Mouse (Mus musculus) intestine, postnatal 0 days (tissue): ENCODE data around the gene Enkd1. TPM values are rescaled to one million over a fixed set of nuclear protein-coding genes. Genes with fewer than 3 reads are reported as not detected.

Source experiments
- ATAC-seq: fragments of 200-750 bp; cut with Nextera tagmentation; 2 replicates; pipeline ENCODE4 v1.8.0; 2017; ENCODE audit warnings: mild to moderate bottlenecking, moderate TSS enrichment, moderate library complexity
- H3K27ac ChIP-seq: fragments of 300-500 bp; sonication (generic); 2 replicates; pipeline ENCODE4 v1.5.1; 2014; ENCODE audit warnings: mild to moderate bottlenecking, low read depth, low read length, moderate library complexity
- H3K27me3 ChIP-seq: fragments of 300-500 bp; sonication (generic); replicated peaks from 2 replicates; pipeline ENCODE4 v1.6.1; 2014; ENCODE audit warnings: low read length, mixed read lengths; ENCODE audit not compliant: control insufficient read depth, insufficient read depth
- H3K36me3 ChIP-seq: fragments of 300-500 bp; sonication (generic); 2 replicates; pipeline ENCODE4 v1.6.1; 2014; ENCODE audit warnings: mild to moderate bottlenecking, moderate library complexity; ENCODE audit not compliant: control insufficient read depth, insufficient read depth
- H3K4me1 ChIP-seq: fragments of 300-500 bp; sonication (generic); replicated peaks from 2 replicates; pipeline ENCODE4 v1.6.1; 2014; ENCODE audit warnings: antibody characterized with exemption, low read length, mixed read lengths; ENCODE audit not compliant: control insufficient read depth, insufficient read depth
- H3K4me2 ChIP-seq: fragments of 300-500 bp; sonication (generic); replicated peaks from 2 replicates; pipeline ENCODE4 v1.6.1; 2014; ENCODE audit warnings: low read depth, mild to moderate bottlenecking, moderate library complexity
- H3K4me3 ChIP-seq: fragments of 300-500 bp; sonication (generic); 2 replicates; pipeline ENCODE4 v1.5.1; 2014; ENCODE audit warnings: low read depth, low read length
- H3K9ac ChIP-seq: fragments of 300-500 bp; sonication (generic); 2 replicates; pipeline ENCODE4 v1.6.1; 2014; ENCODE audit warnings: mild to moderate bottlenecking, low read depth, low read length
- H3K9me3 ChIP-seq: fragments of 300-500 bp; sonication (generic); 2 replicates; pipeline ENCODE4 v1.6.1; 2016; ENCODE audit warnings: mixed run types; ENCODE audit not compliant: control insufficient read depth
- CTCF ChIP-seq: sonication (generic); IDR thresholded peaks from 2 replicates; pipeline ENCODE4 v1.5.1; 2016; ENCODE audit warnings: low read depth, mild to moderate bottlenecking, control low read depth, antibody characterized with exemption, moderate library complexity
- WGBS: fragments of 180-500 bp; shearing (Covaris S2); extraction: QIAGEN DNeasy Blood & Tissue Kit; methylation state at CpG from one replicate; pipeline ENCODE4 v1.1.7; 2014; 5-methylcytosine and 5-hydroxymethylcytosine counted together
- polyA plus RNA-seq: library from polyadenylated mRNA; unstranded; fragments of >200 nt; fragmentation: Nextera tagmentation; extraction: Ambion mirVana; gene quantifications from 2 replicates; pipeline ENCODE4 v1.2.1, GENCODE M21; 2015

The Enkd1 gene
- polyA plus RNA-seq, 1 experiment from 2014 or later, result 3.8 TPM

GRCm38 (mm10) chr8:105699488-105700215, 8.4 kb downstream of the Enkd1 start:
- H3K36me3 ChIP-seq, result peaks cover 25% of the 10 kb centered on the region; the same call in 1 of the 2 replicates
- no peaks in the 10 kb centered on the region for H3K9me3 ChIP-seq
- no peaks in the 10 kb centered on the region for H3K27me3 ChIP-seq
- ATAC-seq, result no peak
- no peak for TF ChIP-seq CTCF
- H3K4me3 ChIP-seq, result peak overlapping the region; percentile 69
- H3K4me2 ChIP-seq, result peak overlapping the region; percentile 87
- H3K4me1 ChIP-seq, result no peaks in the 10 kb centered on the region; the same call in 1 of the 2 replicates
- H3K9ac ChIP-seq, result peak overlapping the region; percentile 47; the same call in 1 of the 2 replicates
- WGBS, result 91% methylated on average over 11 of the region's 11 CpGs
- H3K27ac ChIP-seq, result no peak overlapping the region

GRCm38 (mm10) chr8:105698734-105699133, 9.3 kb downstream of the Enkd1 start:
- H3K4me1 ChIP-seq, result peaks cover 4% of the 10 kb centered on the region; the same call in 1 of the 2 replicates
- ATAC-seq, result no peak
- H3K4me3 ChIP-seq, result no peak overlapping the region
- TF ChIP-seq CTCF, result no peak
- no peak overlapping the region for H3K4me2 ChIP-seq
- 96% methylated on average over 5 of the region's 5 CpGs for WGBS
- peaks cover 3% of the 10 kb centered on the region; the same call in 1 of the 2 replicates for H3K27me3 ChIP-seq
- H3K27ac ChIP-seq, result no peak overlapping the region
- H3K9ac ChIP-seq, result no peak overlapping the region
- peaks cover 25% of the 10 kb centered on the region; the same call in 1 of the 2 replicates for H3K36me3 ChIP-seq
- H3K9me3 ChIP-seq, result no peaks in the 10 kb centered on the region

- H3K9me3 ChIP-seq, result no peaks in the 10 kb centered on the region
- peaks cover 25% of the 10 kb centered on the region; the same call in 1 of the 2 replicates for H3K36me3 ChIP-seq
- no peak overlapping the region for H3K4me2 ChIP-seq
- H3K9ac ChIP-seq, result no peak overlapping the region
- H3K27me3 ChIP-seq, result peaks cover 3% of the 10 kb centered on the region; the same call in 1 of the 2 replicates
- H3K4me3 ChIP-seq, result no peak overlapping the region
- no peak for ATAC-seq
- WGBS, result 90% methylated on average over 17 of the region's 17 CpGs
- H3K27ac ChIP-seq, result no peak overlapping the region
- peaks cover 5% of the 10 kb centered on the region; the same call in 1 of the 2 replicates for H3K4me1 ChIP-seq
- no peak for TF ChIP-seq CTCF
Observed at GRCm38 (mm10) chr8:105697196-105697780, 10.7 kb downstream of the Enkd1 start.

GRCm38 (mm10) chr8:105695080-105695780, 12.8 kb downstream of the Enkd1 start:
- Histone ChIP-seq H3K9ac (no peak overlapping the region), H3K4me1 (peaks cover 5% of the 10 kb centered on the region; the same call in 1 of the 2 replicates), H3K27me3 (peaks cover 3% of the 10 kb centered on the region; the same call in 1 of the 2 replicates), H3K4me3 (no peak overlapping the region), H3K27ac (no peak overlapping the region), H3K36me3 (peaks cover 25% of the 10 kb centered on the region; the same call in 1 of the 2 replicates), H3K9me3 (no peaks in the 10 kb centered on the region), H3K4me2 (no peak overlapping the region)
- ATAC-seq, result no peak
- WGBS, result 80% methylated on average over 30 of the region's 30 CpGs
- TF ChIP-seq CTCF, result no peak

GRCm38 (mm10) chr8:105694051-105694799, 13.8 kb downstream of the Enkd1 start:
- H3K9ac ChIP-seq, result peak overlapping the region; percentile 11; the same call in 1 of the 2 replicates
- H3K36me3 ChIP-seq, result peaks cover 25% of the 10 kb centered on the region; the same call in 1 of the 2 replicates
- ATAC-seq, result peak; percentile 17; the same call in 1 of the 2 replicates
- H3K4me3 ChIP-seq, result peak overlapping the region; percentile 45
- no peak overlapping the region for H3K27ac ChIP-seq
- peak overlapping the region; percentile 95 for H3K4me2 ChIP-seq
- 0 out of 2 replicates have a peak, but pooled peaks have one; percentile 19 for TF ChIP-seq CTCF
- WGBS, result 17% methylated on average over 38 of the region's 40 CpGs
- H3K9me3 ChIP-seq, result no peaks in the 10 kb centered on the region
- H3K27me3 ChIP-seq, result peaks cover 3% of the 10 kb centered on the region; the same call in 1 of the 2 replicates
- peaks cover 5% of the 10 kb centered on the region; the same call in 1 of the 2 replicates for H3K4me1 ChIP-seq
